Mouse (Mus musculus) embryonic facial prominence, embryonic 13.5 days (tissue): ENCODE data around the gene Pank3. TPM values are rescaled to one million over a fixed set of nuclear protein-coding genes. Genes with fewer than 3 reads are reported as not detected.

Source experiments
- ATAC-seq: fragments of 200-750 bp; cut with Nextera tagmentation; 2 replicates; pipeline ENCODE4 v1.8.0; 2017; ENCODE audit warnings: low read depth; ENCODE audit not compliant: insufficient number of reproducible peaks, insufficient read depth, low FRiP score, low TSS enrichment
- H3K27ac ChIP-seq: fragments of 300-500 bp; sonication (generic); 2 replicates; pipeline ENCODE4 v1.5.1; 2015; ENCODE audit warnings: moderate library complexity, mild to moderate bottlenecking, inconsistent platforms
- H3K27me3 ChIP-seq: fragments of 300-500 bp; sonication (generic); 2 replicates; pipeline ENCODE4 v1.6.1; 2015; ENCODE audit warnings: mild to moderate bottlenecking, inconsistent platforms
- H3K36me3 ChIP-seq: fragments of 300-500 bp; sonication (generic); 2 replicates; pipeline ENCODE4 v1.6.1; 2015; ENCODE audit warnings: mild to moderate bottlenecking, inconsistent platforms
- H3K4me1 ChIP-seq: fragments of 300-500 bp; sonication (generic); 2 replicates; pipeline ENCODE4 v1.6.1; 2015; ENCODE audit warnings: inconsistent platforms
- H3K4me2 ChIP-seq: fragments of 300-500 bp; sonication (generic); 2 replicates; pipeline ENCODE4 v1.6.1; 2015; ENCODE audit warnings: moderate library complexity, mild to moderate bottlenecking, inconsistent platforms
- H3K4me3 ChIP-seq: fragments of 300-500 bp; sonication (generic); 2 replicates; pipeline ENCODE4 v1.5.1; 2015; ENCODE audit warnings: mild to moderate bottlenecking, inconsistent platforms
- H3K9ac ChIP-seq: fragments of 300-500 bp; sonication (generic); 2 replicates; pipeline ENCODE4 v1.6.1; 2015; ENCODE audit warnings: mild to moderate bottlenecking, inconsistent platforms
- H3K9me3 ChIP-seq: fragments of 300-500 bp; sonication (generic); 2 replicates; pipeline ENCODE4 v1.6.1; 2016; ENCODE audit warnings: inconsistent platforms
- WGBS: fragments of 180-500 bp; shearing (Covaris S2); methylation state at CpG from one replicate; pipeline ENCODE4 v1.1.7; 2015; ENCODE audit warnings: mixed read lengths; 5-methylcytosine and 5-hydroxymethylcytosine counted together
- polyA plus RNA-seq: library from polyadenylated mRNA; unstranded; fragments of >200 nt; fragmentation: Nextera tagmentation; extraction: Ambion mirVana; gene quantifications from 2 replicates; pipeline ENCODE4 v1.2.1, GENCODE M21; 2015

The Pank3 gene
- polyA plus RNA-seq, 1 experiment from 2014 or later, result 15.1 TPM

DNA sequence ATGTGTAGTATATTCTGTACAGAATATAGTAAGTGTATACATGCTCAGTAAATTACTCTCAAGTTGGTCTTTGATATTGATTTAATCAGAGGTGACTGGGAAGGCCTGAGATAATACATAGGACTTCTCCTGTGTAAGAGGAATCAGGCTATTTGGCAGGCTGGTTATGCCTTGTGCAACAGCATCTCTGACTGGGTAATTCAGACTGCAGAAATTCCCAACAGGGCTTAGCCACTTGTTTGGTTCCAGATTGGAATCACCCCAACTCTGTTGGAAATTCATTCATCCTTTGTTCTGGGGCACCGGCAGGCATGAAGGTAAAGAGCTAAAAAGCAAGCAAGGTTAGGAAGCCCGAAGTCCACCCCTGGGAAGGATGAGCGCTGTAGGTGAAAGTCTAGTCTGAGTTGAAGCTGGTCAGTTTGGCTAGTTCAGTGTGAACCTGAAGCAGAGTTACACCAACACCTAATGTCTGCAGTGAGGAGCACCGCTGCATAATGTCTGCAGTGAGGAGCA lies 14.3 kb upstream of the Pank3 start:
- Histone ChIP-seq H3K27me3 (no peaks in the 10 kb centered on the region), H3K9ac (no peak overlapping the region), H3K27ac (no peak overlapping the region), H3K4me2 (no peak overlapping the region), H3K36me3 (no peaks in the 10 kb centered on the region), H3K9me3 (no peaks in the 10 kb centered on the region), H3K4me1 (0 out of 2 replicates have a peak, but pooled peaks cover 7% of the 10 kb centered on the region), H3K4me3 (no peak overlapping the region)
- no peak for ATAC-seq
- WGBS, result 85% methylated on average over 4 of the region's 4 CpGs

DNA sequence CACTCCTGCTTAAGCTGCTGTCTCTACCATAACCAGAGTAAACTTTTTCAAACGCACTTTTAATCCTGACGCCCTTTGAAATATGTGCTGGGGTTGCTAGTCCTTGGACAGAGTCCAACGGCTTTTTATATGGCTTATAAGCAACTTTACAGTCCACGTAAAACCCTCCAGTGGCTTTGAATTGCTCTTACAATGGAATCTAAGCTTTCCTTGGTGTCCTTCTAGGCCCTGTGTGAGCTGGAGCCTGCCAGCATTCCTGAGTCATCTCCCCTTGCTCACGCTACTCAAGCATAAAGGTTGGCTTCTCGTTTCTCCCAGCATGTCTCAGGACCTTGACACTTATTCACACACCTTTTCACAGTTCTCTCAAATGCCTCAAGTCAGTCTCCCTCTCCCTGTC lies 13.7 kb upstream of the Pank3 start:
- H3K9ac ChIP-seq, result no peak overlapping the region

DNA sequence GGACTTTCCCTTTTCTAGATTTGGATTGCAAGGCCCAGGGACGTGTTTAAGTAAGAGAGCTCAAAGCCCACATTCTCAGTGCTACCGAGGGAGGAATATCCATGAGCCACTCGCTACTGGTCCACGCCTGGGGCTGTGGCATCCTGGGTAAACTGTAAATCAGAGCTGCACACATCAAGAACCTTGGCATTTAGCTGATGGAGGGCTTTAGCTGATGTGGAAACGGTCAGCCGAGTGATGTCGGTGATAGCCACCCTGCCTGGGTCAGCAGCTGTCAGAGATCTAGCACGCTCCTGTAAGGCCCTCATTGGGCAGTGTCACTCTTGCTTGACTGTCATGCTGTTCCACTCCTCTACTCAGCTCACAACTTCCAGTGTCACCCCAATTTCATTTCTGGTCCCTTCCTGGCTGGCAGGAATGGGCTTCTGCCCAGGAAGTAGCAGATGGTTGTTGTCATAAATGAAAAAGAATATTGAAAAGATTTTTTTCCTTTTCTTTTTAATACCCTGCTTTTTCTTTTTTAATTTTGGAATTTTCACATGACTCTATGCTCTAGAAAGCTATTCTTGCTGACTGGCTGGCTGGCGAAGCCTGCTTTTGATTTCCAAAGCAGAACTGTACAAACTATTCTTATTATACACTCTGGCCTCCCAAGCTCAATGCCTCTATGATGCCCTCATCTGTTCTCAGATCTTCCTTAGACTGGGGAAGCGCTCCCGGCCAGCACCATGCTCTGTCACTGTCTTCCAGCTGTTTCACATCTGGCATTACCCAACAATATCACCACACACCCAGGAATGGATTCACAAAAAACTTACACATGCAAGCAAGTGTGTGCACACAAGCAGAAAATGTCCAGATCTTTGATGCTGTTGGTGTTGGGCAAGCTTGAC lies 12.6 kb upstream of the Pank3 start:
- Histone ChIP-seq H3K9me3 (no peaks in the 10 kb centered on the region), H3K4me2 (no peak overlapping the region), H3K4me1 (0 out of 2 replicates have a peak, but pooled peaks cover 7% of the 10 kb centered on the region), H3K27ac (no peak overlapping the region), H3K36me3 (no peaks in the 10 kb centered on the region), H3K9ac (no peak overlapping the region), H3K4me3 (no peak overlapping the region), H3K27me3 (no peaks in the 10 kb centered on the region)
- 75% methylated on average over 11 of the region's 11 CpGs for whole genome bisulfite sequencing
- no peak for ATAC-seq

More for the DNA sequence above, 13.7 kb upstream of the Pank3 start:
- H3K4me2 ChIP-seq, result no peak overlapping the region
- H3K36me3 ChIP-seq, result no peaks in the 10 kb centered on the region
- 0 out of 2 replicates have a peak, but pooled peaks cover 7% of the 10 kb centered on the region for H3K4me1 ChIP-seq
- H3K27ac ChIP-seq, result no peak overlapping the region
- WGBS, result 60% methylated on average over 6 of the region's 6 CpGs
- no peak for ATAC-seq
- H3K27me3 ChIP-seq, result no peaks in the 10 kb centered on the region
- H3K4me3 ChIP-seq, result no peak overlapping the region
- no peaks in the 10 kb centered on the region for H3K9me3 ChIP-seq

DNA sequence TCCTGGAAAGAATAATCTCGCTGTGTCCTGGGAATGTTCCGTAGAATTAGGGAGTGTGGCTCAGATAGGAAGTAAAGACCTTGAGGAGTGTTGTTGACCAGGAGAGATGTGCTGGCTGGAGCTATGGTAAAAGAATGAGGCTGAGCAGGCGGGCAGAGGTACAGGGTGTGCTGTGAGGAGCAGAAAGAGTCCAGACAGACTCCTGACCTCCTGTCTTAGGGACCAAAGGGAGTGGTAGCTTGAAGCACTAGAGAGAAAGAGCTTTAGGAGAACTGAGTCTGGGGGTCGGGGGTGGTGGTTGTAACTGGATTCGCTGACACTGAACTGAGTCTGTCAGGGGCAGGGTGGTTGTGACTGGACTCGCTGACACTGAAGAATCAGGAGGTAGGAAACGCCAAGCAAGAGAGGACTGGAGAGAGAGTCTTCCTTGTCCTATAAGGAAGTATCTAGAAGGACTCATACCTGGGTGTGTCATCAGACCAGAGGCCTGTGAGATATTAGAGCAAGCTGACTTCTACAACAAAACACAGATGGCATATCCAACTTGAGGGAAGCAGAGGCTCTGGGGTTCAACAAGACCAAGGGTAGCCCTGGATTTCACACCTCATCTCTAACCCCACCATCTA lies 9.2 kb upstream of the Pank3 start:
- Histone ChIP-seq H3K4me2 (no peak overlapping the region), H3K36me3 (no peaks in the 10 kb centered on the region), H3K4me3 (no peak overlapping the region), H3K27me3 (no peaks in the 10 kb centered on the region), H3K4me1 (0 out of 2 replicates have a peak, but pooled peaks cover 7% of the 10 kb centered on the region), H3K9me3 (no peaks in the 10 kb centered on the region), H3K27ac (no peak overlapping the region), H3K9ac (no peak overlapping the region)
- WGBS, result 87% methylated on average over 7 of the region's 7 CpGs
- ATAC-seq, result no peak

DNA sequence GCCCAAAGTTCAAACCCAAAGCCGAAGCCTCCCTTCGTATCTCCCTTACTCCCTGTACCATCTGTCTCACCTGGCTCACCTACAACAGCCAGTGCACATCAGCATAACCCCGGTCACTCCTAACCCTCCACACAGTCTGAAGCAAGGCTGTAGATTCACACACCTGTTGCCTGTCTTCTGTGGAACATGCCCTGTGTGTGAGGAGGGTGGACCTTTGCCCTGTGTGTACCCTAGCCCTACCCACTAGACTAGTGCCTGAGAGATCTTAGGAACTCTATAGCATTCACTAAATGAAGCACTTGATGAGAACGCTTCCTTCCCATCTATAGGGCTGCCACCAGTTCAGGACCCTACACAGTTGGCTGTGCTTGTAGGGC lies 8.7 kb upstream of the Pank3 start:
- no peak overlapping the region for H3K4me2 ChIP-seq
- WGBS, result 93% methylated on average over 4 of the region's 4 CpGs
- H3K4me1 ChIP-seq, result 0 out of 2 replicates have a peak, but pooled peaks cover 4% of the 10 kb centered on the region
- no peaks in the 10 kb centered on the region for H3K9me3 ChIP-seq
- H3K27ac ChIP-seq, result no peak overlapping the region
- no peak overlapping the region for H3K4me3 ChIP-seq
- H3K36me3 ChIP-seq, result no peaks in the 10 kb centered on the region
- ATAC-seq, result 0 out of 2 replicates have a peak, but pooled peaks have one; percentile 52
- H3K27me3 ChIP-seq, result no peaks in the 10 kb centered on the region
- no peak overlapping the region for H3K9ac ChIP-seq

DNA sequence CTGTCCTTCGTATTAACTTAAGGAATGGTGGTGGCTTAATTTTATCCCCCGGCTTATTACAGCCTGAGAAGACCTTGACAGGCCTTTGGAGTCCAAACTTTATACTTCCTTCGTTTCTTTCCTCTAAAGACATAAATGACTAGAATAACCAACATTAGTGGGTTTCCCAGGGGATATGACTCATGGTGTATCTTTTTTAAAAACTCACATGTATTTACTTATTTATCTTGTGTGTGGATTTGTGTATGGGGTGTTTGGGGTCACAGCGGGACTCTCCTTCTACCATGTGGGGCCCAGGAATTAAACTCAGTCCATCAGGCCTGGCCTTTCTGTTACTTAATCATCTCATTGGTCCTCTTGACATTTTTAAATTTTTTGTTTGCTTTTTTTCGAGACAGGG lies 2.4 kb upstream of the Pank3 start:
- H3K27ac ChIP-seq, result no peak overlapping the region
- H3K27me3 ChIP-seq, result no peaks in the 10 kb centered on the region
- no peak for ATAC-seq
- H3K36me3 ChIP-seq, result no peaks in the 10 kb centered on the region
- H3K9me3 ChIP-seq, result no peaks in the 10 kb centered on the region
- no peak overlapping the region for H3K4me3 ChIP-seq
- H3K4me1 ChIP-seq, result peaks cover 12% of the 10 kb centered on the region
- H3K4me2 ChIP-seq, result no peak overlapping the region
- WGBS, result 89% methylated on average over 5 of the region's 5 CpGs
- H3K9ac ChIP-seq, result no peak overlapping the region

DNA sequence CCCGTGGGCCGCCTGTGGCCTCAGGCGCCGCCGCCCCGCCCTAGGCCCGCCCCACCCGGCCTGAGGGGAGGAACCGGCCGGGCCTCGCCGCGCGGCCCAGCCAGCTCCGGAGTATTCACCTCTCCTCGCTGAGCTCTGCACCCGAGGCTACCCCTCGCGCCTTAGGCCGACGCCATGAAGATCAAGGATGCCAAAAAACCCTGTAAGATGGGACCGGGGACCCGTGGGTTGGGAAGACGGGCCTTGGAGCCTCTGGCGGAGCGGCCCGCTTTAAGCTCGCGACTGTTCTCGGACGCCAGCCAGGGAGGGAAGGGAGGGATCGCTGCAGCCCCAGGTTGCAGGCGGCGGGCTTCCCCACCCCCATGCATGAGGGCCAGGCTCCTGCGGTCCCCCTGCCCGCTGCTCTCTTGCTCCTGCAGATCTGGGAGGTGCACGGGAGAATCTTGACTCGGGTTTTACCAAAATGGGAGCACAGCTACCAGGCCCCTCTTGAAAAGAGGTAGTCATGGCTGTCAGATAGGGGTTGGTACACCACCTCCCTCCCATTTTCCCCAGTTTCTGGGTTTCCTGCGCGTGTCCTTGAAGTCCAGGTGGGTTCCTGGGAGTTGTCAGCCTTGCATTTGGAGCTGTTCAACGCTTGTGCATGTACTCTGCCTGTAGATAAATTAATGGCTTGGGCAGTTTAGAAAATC lies 608 bp downstream of the Pank3 start:
- H3K9ac ChIP-seq, result peak overlapping the region; percentile 95
- 1% methylated on average over 37 of the region's 41 CpGs for WGBS
- peak; percentile 87 for ATAC-seq
- H3K4me2 ChIP-seq, result peak overlapping the region; percentile 69
- H3K4me1 ChIP-seq, result peaks cover 12% of the 10 kb centered on the region
- H3K4me3 ChIP-seq, result peak overlapping the region; percentile 91
- no peaks in the 10 kb centered on the region for H3K27me3 ChIP-seq
- no peaks in the 10 kb centered on the region for H3K9me3 ChIP-seq
- peak overlapping the region; percentile 94 for H3K27ac ChIP-seq
- H3K36me3 ChIP-seq, result peaks cover 9% of the 10 kb centered on the region

DNA sequence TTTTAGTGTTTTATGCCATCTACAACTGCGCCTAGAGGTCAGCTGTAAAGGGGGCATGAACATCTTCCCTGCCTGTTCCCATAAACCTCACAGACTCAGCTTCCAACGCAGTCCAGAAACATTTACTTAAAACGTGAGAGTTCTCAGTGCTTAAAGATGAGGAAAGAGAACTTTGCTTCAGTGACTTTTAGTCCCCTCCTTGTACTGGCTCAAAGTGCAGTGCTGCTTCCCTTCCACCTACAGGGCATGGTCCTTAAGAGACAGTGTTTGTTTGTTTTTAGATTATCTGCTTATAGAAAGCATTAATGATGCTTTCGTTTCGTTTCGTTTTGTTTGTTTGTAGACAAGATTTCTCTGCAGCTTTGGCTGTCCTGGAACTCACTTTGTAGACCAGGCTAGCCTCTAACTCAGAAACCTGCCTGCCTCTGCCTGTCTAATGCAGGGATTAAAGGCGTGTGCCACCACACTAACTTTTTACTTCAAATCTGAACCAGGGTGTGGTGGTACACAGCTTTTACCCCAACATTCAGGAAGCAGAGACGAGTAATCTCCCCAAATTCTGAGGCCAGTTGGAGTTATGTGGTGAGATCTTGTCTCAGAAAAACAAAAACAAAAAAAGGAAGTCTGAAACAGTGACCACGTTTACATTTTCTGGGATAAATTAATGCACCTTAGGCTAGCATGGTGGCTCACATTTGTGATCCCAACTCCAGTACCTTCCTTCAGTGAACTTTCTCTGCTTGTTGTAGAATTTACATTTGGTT lies 1.6 kb downstream of the Pank3 start:
- 66% methylated on average over 9 of the region's 9 CpGs for WGBS
- Histone ChIP-seq H3K9ac (peak overlapping the region; percentile 95), H3K36me3 (peaks cover 13% of the 10 kb centered on the region)

DNA sequence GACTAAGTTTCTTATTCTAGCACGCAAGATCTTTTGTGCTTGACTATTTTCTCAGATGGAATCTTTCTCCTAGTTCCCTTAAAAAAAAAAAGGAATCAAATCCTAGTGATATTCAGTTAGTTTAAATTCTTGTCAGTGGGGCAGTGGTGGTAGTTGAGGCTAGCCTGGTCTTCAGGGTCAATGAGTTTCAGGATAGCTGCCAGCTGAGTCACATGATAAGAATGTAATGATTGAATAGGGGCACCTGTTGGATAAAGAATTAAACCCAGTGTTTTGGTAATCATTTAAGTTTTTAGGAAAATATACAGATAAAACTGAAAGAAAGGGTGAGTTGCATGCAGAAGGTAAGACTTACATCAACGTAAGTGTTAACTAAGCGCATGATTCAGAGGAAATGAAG lies 6.3 kb downstream of the Pank3 start:
- Histone ChIP-seq H3K9me3 (no peaks in the 10 kb centered on the region), H3K4me2 (no peak overlapping the region), H3K4me3 (no peak overlapping the region), H3K4me1 (peaks cover 12% of the 10 kb centered on the region), H3K36me3 (peaks cover 52% of the 10 kb centered on the region), H3K27me3 (no peaks in the 10 kb centered on the region), H3K27ac (no peak overlapping the region), H3K9ac (no peak overlapping the region)
- ATAC-seq, result no peak
- 95% methylated on average over 3 of the region's 3 CpGs for WGBS

More for the DNA sequence above, 1.6 kb downstream of the Pank3 start:
- no peak for ATAC-seq
- peaks cover 12% of the 10 kb centered on the region for H3K4me1 ChIP-seq
- H3K4me3 ChIP-seq, result peak overlapping the region; percentile 91
- H3K27ac ChIP-seq, result no peak overlapping the region
- no peaks in the 10 kb centered on the region for H3K9me3 ChIP-seq
- no peaks in the 10 kb centered on the region for H3K27me3 ChIP-seq
- peak overlapping the region; percentile 69 for H3K4me2 ChIP-seq

DNA sequence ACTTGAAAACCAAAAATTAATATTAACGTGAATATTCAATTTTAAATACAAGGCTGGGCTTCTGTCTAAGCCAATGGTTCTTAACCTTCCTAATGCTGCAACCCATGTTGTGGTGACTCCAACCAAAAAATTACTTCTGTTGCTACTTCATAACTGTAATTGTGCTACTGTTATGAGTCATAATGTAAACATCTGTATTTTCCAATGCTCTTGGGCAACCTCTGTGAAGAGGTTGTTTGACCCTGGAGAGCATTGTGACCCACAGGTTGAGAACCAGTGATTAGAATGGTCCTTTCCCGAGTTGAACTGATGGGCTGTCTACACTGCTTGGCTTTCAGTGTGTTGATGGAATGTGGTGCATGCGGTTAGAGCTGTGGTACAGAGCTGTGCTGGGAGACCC lies 7.2 kb downstream of the Pank3 start:
- H3K27ac ChIP-seq, result no peak overlapping the region
- peaks cover 54% of the 10 kb centered on the region for H3K36me3 ChIP-seq
- H3K4me1 ChIP-seq, result 0 out of 2 replicates have a peak, but pooled peaks cover 4% of the 10 kb centered on the region
- WGBS, result 90% methylated on average over 3 of the region's 3 CpGs
- no peak overlapping the region for H3K9ac ChIP-seq
- H3K9me3 ChIP-seq, result no peaks in the 10 kb centered on the region
- ATAC-seq, result no peak
- H3K4me2 ChIP-seq, result no peak overlapping the region
- no peaks in the 10 kb centered on the region for H3K27me3 ChIP-seq
- H3K4me3 ChIP-seq, result no peak overlapping the region

DNA sequence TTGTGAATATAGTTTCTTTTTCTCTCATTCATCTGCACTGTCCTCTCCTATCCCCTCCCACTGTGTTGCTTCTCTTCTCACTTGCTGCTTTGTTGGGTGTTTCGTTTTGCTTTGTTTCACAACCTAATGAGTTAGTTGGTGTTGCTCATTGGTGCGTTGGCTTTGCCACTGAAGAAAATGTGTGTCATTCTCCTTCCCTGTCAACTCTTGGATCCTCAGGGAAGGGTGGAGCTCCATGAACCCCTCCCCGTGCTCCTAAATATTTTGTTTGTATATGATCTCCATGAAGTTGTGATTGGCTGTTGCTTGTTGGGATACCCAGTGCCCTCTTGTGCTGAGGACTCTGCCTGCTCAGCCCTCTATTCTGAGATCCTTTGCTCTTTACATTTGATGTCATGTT lies 11.1 kb downstream of the Pank3 start:
- H3K27me3 ChIP-seq, result no peaks in the 10 kb centered on the region
- H3K36me3 ChIP-seq, result peaks cover 84% of the 10 kb centered on the region
- H3K4me1 ChIP-seq, result no peaks in the 10 kb centered on the region
- H3K27ac ChIP-seq, result no peak overlapping the region
- no peak overlapping the region for H3K4me3 ChIP-seq
- H3K4me2 ChIP-seq, result no peak overlapping the region
- ATAC-seq, result no peak
- H3K9me3 ChIP-seq, result no peaks in the 10 kb centered on the region
- H3K9ac ChIP-seq, result no peak overlapping the region
- 85% methylated on average over 3 of the region's 3 CpGs for WGBS
